Mouse (Mus musculus) thymus, adult 2 months (tissue): ENCODE measurements around the gene Iscu.

Experiments used
- CTCF ChIP-seq: fragments of 200-500 bp; IDR thresholded peaks from 2 replicates; pipeline ENCODE4 v1.5.1; 2012; ENCODE audit warnings: mild to moderate bottlenecking, control low read depth, low read length, moderate library complexity, borderline replicate concordance; ENCODE audit not compliant: control insufficient read depth, poor library complexity, insufficient read depth; ENCODE audit errors: extremely low read depth
- POLR2A ChIP-seq: fragments of 200-500 bp; IDR thresholded peaks from 2 replicates; pipeline ENCODE4 v1.6.1; 2012; ENCODE audit warnings: mild to moderate bottlenecking, low read length, control low read depth, moderate library complexity; ENCODE audit not compliant: control insufficient read depth, poor library complexity, insufficient read depth; ENCODE audit errors: extremely low read depth

DNA sequence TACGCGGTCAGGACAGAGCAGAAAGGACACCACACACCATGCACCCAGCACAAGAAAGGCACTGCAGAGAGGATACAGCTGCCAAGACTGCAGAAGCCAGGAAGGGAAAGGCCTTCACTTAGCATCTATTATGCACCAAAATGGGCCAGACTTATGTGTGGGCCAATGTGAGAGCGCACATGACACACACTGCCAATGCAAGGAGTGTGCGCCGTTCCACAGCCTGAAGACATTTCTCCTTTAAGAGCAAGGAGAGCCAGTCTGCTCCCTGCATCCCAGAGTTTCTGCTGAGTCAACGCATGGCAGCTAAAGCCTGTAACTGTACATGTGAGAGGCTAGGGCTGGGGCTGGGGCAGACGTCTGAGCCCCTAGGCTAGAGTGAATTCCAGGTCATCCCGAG, 3.7 kb upstream of the Iscu start:
- TF ChIP-seq CTCF: no peak
- TF ChIP-seq POLR2A: no peak
